Mouse (Mus musculus) hindbrain, embryonic 16.5 days (tissue): Measurements from ENCODE around the gene Olfr572. TPM values are rescaled to one million over a fixed set of nuclear protein-coding genes. Genes with fewer than 3 reads are reported as not detected.
A peak's percentile ranks its signal among the peaks of the same experiment; 100 is the strongest.

Experiments
- ATAC-seq: fragments of 200-750 bp; cut with Nextera tagmentation; 2 replicates; pipeline ENCODE4 v1.8.0; 2017; ENCODE audit warnings: moderate TSS enrichment, moderate library complexity
- H3K27ac ChIP-seq: fragments of 300-500 bp; sonication (generic); 2 replicates; pipeline ENCODE4 v1.5.1; 2014; ENCODE audit warnings: low read depth, mild to moderate bottlenecking, control low read depth, low read length, moderate library complexity
- H3K27me3 ChIP-seq: fragments of 300-500 bp; sonication (generic); replicated peaks from 2 replicates; pipeline ENCODE4 v1.6.1; 2014; ENCODE audit warnings: low read length; ENCODE audit not compliant: control insufficient read depth, insufficient read depth
- H3K36me3 ChIP-seq: fragments of 300-500 bp; sonication (generic); 2 replicates; pipeline ENCODE4 v1.6.1; 2014; ENCODE audit warnings: mild to moderate bottlenecking, low read length, moderate library complexity, mixed read lengths; ENCODE audit not compliant: control insufficient read depth, insufficient read depth
- H3K4me1 ChIP-seq: fragments of 300-500 bp; sonication (generic); 2 replicates; pipeline ENCODE4 v1.6.1; 2014; ENCODE audit warnings: low read depth, low read length; ENCODE audit not compliant: control insufficient read depth, insufficient read depth
- H3K4me2 ChIP-seq: fragments of 300-500 bp; sonication (generic); 2 replicates; pipeline ENCODE4 v1.6.1; 2014; ENCODE audit warnings: mild to moderate bottlenecking, low read length, control low read depth, moderate library complexity
- H3K4me3 ChIP-seq: fragments of 300-500 bp; sonication (generic); 2 replicates; pipeline ENCODE4 v1.5.1; 2014; ENCODE audit warnings: mild to moderate bottlenecking, low read length, control low read depth, moderate library complexity
- H3K9ac ChIP-seq: fragments of 300-500 bp; sonication (generic); 2 replicates; pipeline ENCODE4 v1.6.1; 2014; ENCODE audit warnings: low read depth, mild to moderate bottlenecking, control low read depth, low read length, moderate library complexity
- H3K9me3 ChIP-seq: fragments of 300-500 bp; sonication (generic); 2 replicates; pipeline ENCODE4 v1.6.1; 2014; ENCODE audit warnings: mild to moderate bottlenecking, low read length, moderate library complexity; ENCODE audit not compliant: control insufficient read depth
- WGBS: fragments of 180-500 bp; shearing (Covaris S2); extraction: QIAGEN DNeasy Blood & Tissue Kit; methylation state at CpG from one replicate; pipeline ENCODE4 v1.1.7; 2014; 5-methylcytosine and 5-hydroxymethylcytosine counted together
- polyA plus RNA-seq: library from polyadenylated mRNA; unstranded; fragments of >200 nt; fragmentation: Nextera tagmentation; extraction: Ambion mirVana; gene quantifications from 2 replicates; pipeline ENCODE4 v1.2.1, GENCODE M21; 2015

Olfr572 gene
- not detected in 2 replicates for polyA plus RNA-seq

DNA sequence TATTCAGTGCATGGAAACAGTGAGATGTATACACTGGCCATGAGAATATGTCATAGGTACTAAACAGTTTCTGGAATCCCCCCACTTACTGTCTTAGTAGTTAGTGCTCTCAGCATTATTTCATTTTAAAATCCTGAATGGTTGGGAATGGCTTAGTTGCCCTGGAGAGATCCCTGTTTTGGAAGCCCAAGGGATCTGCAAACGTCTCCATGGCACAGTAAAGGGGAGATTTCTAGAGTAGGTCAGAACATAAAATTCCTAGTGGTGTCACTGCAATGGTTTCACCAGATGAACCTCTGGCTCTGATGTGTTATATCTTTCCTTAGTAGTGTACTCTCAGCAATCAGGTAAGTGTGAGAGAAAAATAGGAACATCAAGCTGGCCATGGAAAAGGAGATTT lies at the start of gene Olfr572:
TSS of gene Olfr572 (plus strand) at position 301 of the 400 bp plus-strand sequence.
- Histone ChIP-seq H3K27me3 (no peaks in the 10 kb centered on the region), H3K27ac (no peak within 1 kb of the TSS), H3K4me1 (no peaks in the 10 kb centered on the region), H3K4me2 (no peak within 1 kb of the TSS), H3K36me3 (no peaks in the 10 kb centered on the region), H3K9me3 (no peaks in the 10 kb centered on the region), H3K9ac (no peak within 1 kb of the TSS), H3K4me3 (no peak within 1 kb of the TSS)
- ATAC-seq, result no peak
- 88% methylated on average over 1 of the region's 1 CpGs for WGBS

DNA sequence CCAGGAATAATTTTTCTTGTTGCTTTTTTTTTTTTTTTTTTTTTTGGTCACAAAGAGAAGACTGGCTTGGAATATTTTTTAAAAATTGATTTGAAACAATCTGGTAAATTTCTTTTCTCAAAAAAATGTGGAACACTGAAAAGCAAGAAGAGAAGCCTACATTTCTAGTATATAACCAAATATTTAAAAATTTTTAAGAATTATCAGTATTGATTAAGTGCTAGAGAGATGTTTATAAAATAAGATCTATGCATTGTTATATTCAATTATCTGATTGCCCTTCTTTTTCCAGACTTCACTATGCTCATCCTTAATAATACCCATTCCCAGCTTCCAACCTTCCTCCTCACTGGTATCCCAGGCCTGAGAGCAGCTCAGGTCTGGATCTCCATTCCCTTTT lies 47.4 kb upstream of the Olfr572 start, which contains the start of gene Olfr568:
TSS of gene Olfr568 (plus strand) at position 301 of the 400 bp plus-strand sequence.
- H3K36me3 ChIP-seq, result no peaks in the 10 kb centered on the region
- no peaks in the 10 kb centered on the region for H3K9me3 ChIP-seq
- H3K27me3 ChIP-seq, result no peaks in the 10 kb centered on the region

DNA sequence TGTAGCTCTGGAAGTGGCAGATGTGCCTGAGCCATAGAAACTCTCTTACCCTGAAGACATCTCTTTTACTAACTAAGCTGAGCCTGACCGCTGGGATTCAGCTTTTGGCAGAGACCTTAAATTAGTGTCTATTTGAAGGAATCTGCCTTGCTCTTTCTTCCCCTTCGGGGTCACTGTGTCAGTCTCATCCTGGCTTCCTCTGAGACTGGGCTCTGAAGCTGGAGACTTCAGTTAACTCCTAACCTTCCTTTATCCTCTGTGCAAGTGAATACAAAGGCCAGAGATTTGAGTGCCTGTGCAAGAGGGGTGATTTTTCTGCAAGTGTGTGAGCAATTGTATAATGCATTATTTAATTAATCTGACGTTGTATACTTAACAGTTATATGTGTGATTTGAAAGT lies 33.4 kb upstream of the Olfr572 start, which contains the start of gene Olfr569:
TSS of gene Olfr569 (minus strand) at position 101 of the 400 bp plus-strand sequence.
- ATAC-seq, result no peak
- H3K4me2 ChIP-seq, result no peak within 1 kb of the TSS
- H3K9ac ChIP-seq, result no peak within 1 kb of the TSS
- H3K4me3 ChIP-seq, result no peak within 1 kb of the TSS
- no peak within 1 kb of the TSS for H3K27ac ChIP-seq
- no peaks in the 10 kb centered on the region for H3K36me3 ChIP-seq
- H3K4me1 ChIP-seq, result no peaks in the 10 kb centered on the region
- H3K9me3 ChIP-seq, result no peaks in the 10 kb centered on the region
- WGBS, result 73% methylated on average over 3 of the region's 3 CpGs
- no peaks in the 10 kb centered on the region for H3K27me3 ChIP-seq

More for the DNA sequence above, 47.4 kb upstream of the Olfr572 start, which contains the start of gene Olfr568:
- no peak within 1 kb of the TSS for H3K4me3 ChIP-seq
- H3K4me1 ChIP-seq, result no peaks in the 10 kb centered on the region
- no peak within 1 kb of the TSS for H3K27ac ChIP-seq
- no peak within 1 kb of the TSS for H3K4me2 ChIP-seq
- no peak within 1 kb of the TSS for H3K9ac ChIP-seq
- ATAC-seq, result no peak

DNA sequence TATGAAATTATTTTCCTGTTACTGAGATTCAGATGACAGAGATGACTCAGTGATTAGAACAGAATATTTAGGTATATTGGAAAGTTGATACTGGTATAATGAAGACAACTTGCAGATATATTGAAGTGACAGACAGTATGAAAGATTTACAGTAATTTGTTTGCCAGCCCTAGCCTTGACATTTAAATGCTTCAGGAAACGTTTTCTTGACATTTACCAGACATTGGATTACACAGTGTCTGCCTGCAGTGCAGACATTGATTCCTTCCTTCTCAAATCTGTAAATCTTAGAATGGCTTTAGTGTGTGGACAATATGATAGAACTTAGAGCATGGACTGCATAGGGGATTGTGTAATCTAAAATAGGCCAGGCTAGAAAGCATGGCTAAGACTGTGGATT lies 8.9 kb upstream of the Olfr572 start:
- no peaks in the 10 kb centered on the region for H3K36me3 ChIP-seq
- no peak overlapping the region for H3K9ac ChIP-seq
- no peak for ATAC-seq
- 47% methylated on average over 1 of the region's 1 CpGs for WGBS
- H3K27ac ChIP-seq, result no peak overlapping the region
- no peaks in the 10 kb centered on the region for H3K9me3 ChIP-seq
- no peak overlapping the region for H3K4me3 ChIP-seq
- H3K4me2 ChIP-seq, result no peak overlapping the region
- no peaks in the 10 kb centered on the region for H3K27me3 ChIP-seq
- H3K4me1 ChIP-seq, result no peaks in the 10 kb centered on the region

DNA sequence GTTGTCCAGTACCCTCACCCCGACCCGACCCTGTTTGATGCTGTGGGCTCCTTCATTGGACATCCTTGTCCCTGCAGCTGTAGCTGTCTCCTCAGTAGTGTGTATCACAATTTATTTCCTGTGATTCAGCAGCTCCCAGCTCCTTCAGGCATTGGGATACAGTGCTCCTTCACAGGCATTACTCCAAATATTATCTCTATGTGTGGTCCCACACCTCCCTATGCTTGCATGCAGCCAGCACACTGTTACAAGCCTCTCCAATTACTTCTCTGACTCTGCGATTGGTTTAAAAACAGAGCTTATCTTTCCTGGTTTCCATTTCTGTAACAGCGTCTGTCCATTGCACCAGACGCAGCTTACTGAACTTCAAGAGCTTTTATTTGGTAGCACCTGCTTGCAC lies 7.8 kb upstream of the Olfr572 start:
- Histone ChIP-seq H3K9ac (no peak overlapping the region), H3K9me3 (no peaks in the 10 kb centered on the region), H3K4me2 (no peak overlapping the region), H3K4me1 (no peaks in the 10 kb centered on the region), H3K27ac (no peak overlapping the region), H3K36me3 (no peaks in the 10 kb centered on the region), H3K27me3 (no peaks in the 10 kb centered on the region), H3K4me3 (no peak overlapping the region)
- WGBS, result 81% methylated on average over 5 of the region's 5 CpGs
- ATAC-seq, result no peak

DNA sequence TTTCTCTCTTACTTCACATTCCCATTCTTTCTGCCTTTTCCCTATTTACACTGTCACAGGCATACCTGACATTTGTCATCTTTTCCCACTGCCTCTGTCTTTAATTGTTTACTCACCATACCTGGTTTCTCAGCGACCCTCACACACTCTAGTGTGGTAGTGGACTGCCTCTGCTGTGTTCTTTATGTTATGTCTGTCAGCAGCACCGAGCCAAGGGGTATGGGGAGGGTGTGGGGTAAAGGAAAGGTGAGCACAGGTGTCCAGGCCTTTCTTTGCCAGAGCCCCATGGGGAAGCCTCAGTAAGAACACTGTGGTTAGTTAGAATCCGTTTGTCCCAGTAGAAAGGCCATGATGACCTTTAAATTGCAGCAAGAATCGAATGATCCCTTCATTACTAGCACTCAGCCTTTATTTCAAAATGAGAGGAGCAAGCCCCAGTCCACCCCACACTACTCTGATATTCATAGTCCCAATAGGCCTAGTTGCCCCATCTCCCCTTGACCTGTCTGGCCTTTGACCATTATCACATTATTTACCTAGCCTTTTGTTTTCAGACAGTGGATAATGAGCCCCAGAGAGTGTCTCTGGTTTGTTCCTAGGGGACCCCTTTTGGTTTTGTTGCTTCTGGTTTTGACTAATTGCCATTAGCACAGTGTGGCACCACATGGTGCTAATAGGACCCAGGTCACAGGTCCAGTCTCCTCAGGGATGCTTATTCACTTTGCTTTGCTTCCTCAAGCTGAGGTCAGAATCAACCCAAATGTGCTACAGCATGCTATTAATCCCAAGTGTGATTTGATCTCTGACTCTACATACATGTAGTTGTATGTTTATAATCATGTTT lies 7.0 kb upstream of the Olfr572 start, which contains the start of gene Olfr571:
TSS of gene Olfr571 (minus strand) at position 505 of the 844 bp plus-strand sequence.
- Histone ChIP-seq H3K4me3 (no peak within 1 kb of the TSS), H3K4me1 (no peaks in the 10 kb centered on the region), H3K4me2 (no peak within 1 kb of the TSS), H3K36me3 (no peaks in the 10 kb centered on the region), H3K27ac (no peak within 1 kb of the TSS), H3K9ac (no peak within 1 kb of the TSS), H3K27me3 (no peaks in the 10 kb centered on the region), H3K9me3 (no peaks in the 10 kb centered on the region)
- ATAC-seq, result no peak
- 62% methylated on average over 4 of the region's 4 CpGs for WGBS

DNA sequence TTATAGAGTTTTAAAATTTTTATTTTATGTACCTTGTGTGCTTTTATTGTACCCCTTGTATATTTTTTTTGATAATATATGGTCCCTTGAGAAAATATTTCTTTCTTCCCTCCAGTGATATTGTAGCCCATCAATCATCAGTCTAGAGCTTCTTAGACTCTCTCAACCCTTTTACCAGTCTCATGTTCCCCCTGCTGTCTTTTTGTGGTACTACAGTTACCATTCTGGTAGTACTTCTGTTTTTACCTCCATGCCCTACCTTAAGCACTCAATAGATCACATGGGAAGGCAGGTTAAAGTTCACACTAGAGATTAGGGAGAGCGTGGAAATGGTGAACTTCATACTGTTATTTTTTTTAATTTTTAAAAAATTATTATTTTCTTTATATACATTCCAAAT lies 4.6 kb upstream of the Olfr572 start:
- H3K27me3 ChIP-seq, result no peaks in the 10 kb centered on the region
- no peak overlapping the region for H3K27ac ChIP-seq
- no peaks in the 10 kb centered on the region for H3K9me3 ChIP-seq
- H3K4me3 ChIP-seq, result no peak overlapping the region
- H3K4me1 ChIP-seq, result no peaks in the 10 kb centered on the region
- no peak overlapping the region for H3K9ac ChIP-seq
- H3K4me2 ChIP-seq, result no peak overlapping the region
- ATAC-seq, result peak; percentile 83; the same call in 1 of the 2 replicates
- 9% methylated on average over 1 of the region's 1 CpGs for WGBS
- no peaks in the 10 kb centered on the region for H3K36me3 ChIP-seq

DNA sequence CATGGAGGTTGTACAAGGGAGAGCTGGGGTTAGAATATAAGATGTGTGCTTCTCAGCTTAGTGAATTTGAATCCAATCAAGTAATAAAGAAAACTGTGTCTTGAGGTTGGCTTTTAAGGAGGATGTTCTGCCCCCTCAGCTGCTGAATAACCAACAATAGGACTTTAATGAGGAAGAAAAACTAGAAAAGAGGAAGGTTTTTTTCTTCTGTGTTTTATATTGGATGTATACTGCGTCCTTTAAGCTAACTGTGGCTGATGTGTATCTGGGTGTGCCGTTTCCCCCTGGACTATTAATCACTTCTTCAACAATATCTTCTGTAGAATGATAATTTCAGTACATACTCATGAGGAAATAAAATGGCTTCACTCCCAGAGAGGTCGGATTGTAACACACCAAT lies 2.9 kb downstream of the Olfr572 start:
- no peaks in the 10 kb centered on the region for H3K27me3 ChIP-seq
- ATAC-seq, result no peak
- H3K9ac ChIP-seq, result no peak overlapping the region
- no peaks in the 10 kb centered on the region for H3K36me3 ChIP-seq
- H3K9me3 ChIP-seq, result no peaks in the 10 kb centered on the region
- no peak overlapping the region for H3K4me3 ChIP-seq
- 80% methylated on average over 3 of the region's 3 CpGs for WGBS
- no peaks in the 10 kb centered on the region for H3K4me1 ChIP-seq
- no peak overlapping the region for H3K4me2 ChIP-seq
- H3K27ac ChIP-seq, result no peak overlapping the region

DNA sequence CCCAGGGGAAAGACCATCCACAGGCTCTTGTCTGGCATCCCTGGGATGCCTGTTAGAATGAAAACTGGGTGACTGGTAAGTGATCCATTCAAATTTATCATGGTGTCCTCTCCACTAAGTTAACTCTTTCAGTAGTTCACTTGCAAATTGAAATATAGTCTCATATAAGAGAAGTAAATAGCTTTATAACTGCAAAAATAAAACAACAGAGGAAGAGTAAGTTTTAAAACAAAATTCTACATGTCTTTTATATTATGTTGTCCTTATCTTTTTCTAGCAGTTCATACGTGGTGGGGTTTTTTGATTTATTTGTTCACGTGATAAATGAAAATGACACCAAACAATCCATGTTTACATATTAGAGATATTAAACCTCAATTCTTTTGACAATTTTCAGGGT lies 18.3 kb downstream of the Olfr572 start, which contains the start of gene Olfr573-ps1:
TSS of gene Olfr573-ps1 (minus strand) at position 101 of the 400 bp plus-strand sequence.
- WGBS, result 97% methylated on average over 2 of the region's 2 CpGs
- H3K9me3 ChIP-seq, result no peaks in the 10 kb centered on the region

More for the DNA sequence above, 18.3 kb downstream of the Olfr572 start, which contains the start of gene Olfr573-ps1:
- H3K36me3 ChIP-seq, result no peaks in the 10 kb centered on the region
- H3K27ac ChIP-seq, result no peak within 1 kb of the TSS
- H3K4me1 ChIP-seq, result no peaks in the 10 kb centered on the region
- no peaks in the 10 kb centered on the region for H3K27me3 ChIP-seq
- H3K9ac ChIP-seq, result no peak within 1 kb of the TSS
- ATAC-seq, result no peak
- H3K4me2 ChIP-seq, result no peak within 1 kb of the TSS
- H3K4me3 ChIP-seq, result no peak within 1 kb of the TSS
